Mouse (Mus musculus) liver (tissue): ENCODE measurements around the gene Wnt16.
"Not testable (repeated sequence)": the region's sequence is repeated elsewhere in the genome, so short reads cannot be mapped to it uniquely, and the experiment has no call there.

ENCODE experiments used
- DNase-seq: peaks from one replicate; pipeline ENCODE4 v3.0.0-alpha.2; 2020; ENCODE audit warnings: mixed read lengths

Gene Wnt16

GRCm38 (mm10) chr6:22288004-22288736 is at the start of gene Wnt16:
Gene Wnt16 (plus strand): TSS chr6:22288227.
- DNase-seq, result no peak

- DNase-seq, result no peak
These were observed 44.7 kb upstream of the Wnt16 start for GRCm38 (mm10) chr6:22243321-22243720.

GRCm38 (mm10) chr6:22246696-22247095 is 41.3 kb upstream of the Wnt16 start:
- no peak for DNase-seq

GRCm38 (mm10) chr6:22258784-22259183 is 29.2 kb upstream of the Wnt16 start:
- DNase-seq, result no peak

- DNase-seq, result no peak
These were observed 25.5 kb upstream of the Wnt16 start for GRCm38 (mm10) chr6:22262519-22262918.

- DNase-seq, result not testable (repeated sequence)
These were observed 23.9 kb upstream of the Wnt16 start for GRCm38 (mm10) chr6:22264094-22264493.

- DNase-seq, result no peak
These were observed 22.0 kb upstream of the Wnt16 start for GRCm38 (mm10) chr6:22266018-22266417.

GRCm38 (mm10) chr6:22267807-22268667 is 20.0 kb upstream of the Wnt16 start:
- DNase-seq, result no peak

GRCm38 (mm10) chr6:22268677-22269076 is 19.4 kb upstream of the Wnt16 start:
- DNase-seq, result no peak

- DNase-seq, result no peak
These were observed 18.0 kb upstream of the Wnt16 start for GRCm38 (mm10) chr6:22269840-22270521.

GRCm38 (mm10) chr6:22277941-22278340 is 10.1 kb upstream of the Wnt16 start:
- DNase-seq, result no peak

- peak; percentile 10 for DNase-seq
These were observed 7.7 kb upstream of the Wnt16 start for GRCm38 (mm10) chr6:22280217-22280861.

- DNase-seq, result no peak
These were observed 5.6 kb upstream of the Wnt16 start for GRCm38 (mm10) chr6:22282405-22282804.

- peak; percentile 12 for DNase-seq
These were observed 872 bp downstream of the Wnt16 start for GRCm38 (mm10) chr6:22288737-22289460.

- DNase-seq, result no peak
These were observed 1.5 kb downstream of the Wnt16 start for GRCm38 (mm10) chr6:22289461-22290021.

GRCm38 (mm10) chr6:22290790-22291189 is 2.8 kb downstream of the Wnt16 start:
- DNase-seq, result no peak

- no peak for DNase-seq
These were observed 4.0 kb downstream of the Wnt16 start for GRCm38 (mm10) chr6:22292056-22292455.

- no peak for DNase-seq
These were observed 5.9 kb downstream of the Wnt16 start for GRCm38 (mm10) chr6:22293922-22294321.

- no peak for DNase-seq
These were observed 9.0 kb downstream of the Wnt16 start for GRCm38 (mm10) chr6:22297028-22297427.

- no peak for DNase-seq
These were observed 10.0 kb downstream of the Wnt16 start for GRCm38 (mm10) chr6:22298059-22298458.

- DNase-seq, result peak; percentile 69
These were observed 37.5 kb downstream of the Wnt16 start for GRCm38 (mm10) chr6:22325364-22326072.
